Mouse (Mus musculus): ENCODE data around the gene Arid1b. TPM values are rescaled to one million over a fixed set of nuclear protein-coding genes. Genes with fewer than 3 reads are reported as not detected.

Arid1b gene
- polyA plus RNA-seq, 2 experiments, result 14.7 to 20.5 TPM

GRCm38 (mm10) chr17:5143735-5144439 lies 149.8 kb downstream of the Arid1b start:
- no peak overlapping the region for H3K9ac ChIP-seq (ENCODE audit: low read depth, low read length, severe bottlenecking)
- no peaks in the 10 kb centered on the region for H3K27me3 ChIP-seq (ENCODE audit: control insufficient read depth, insufficient read depth, low read length)
- H3K4me2 ChIP-seq (replicated peaks; ENCODE audit: low read depth, low read length, severe bottlenecking), result no peak overlapping the region
- H3K27ac ChIP-seq (replicated peaks; ENCODE audit: low read depth, low read length), result no peak overlapping the region
- ATAC-seq (ENCODE audit: low FRiP score, low read depth) (no peak), DNase-seq (ENCODE audit: low spot score) (no peak)
- H3K4me3 ChIP-seq (replicated peaks; ENCODE audit: low read length), result no peak overlapping the region
- no peaks in the 10 kb centered on the region for H3K36me3 ChIP-seq (ENCODE audit: control insufficient read depth, insufficient read depth, low read length)
- WGBS, result 74% methylated on average over 6 of the region's 6 CpGs
- H3K9me3 ChIP-seq (ENCODE audit: control insufficient read depth, low read length), result no peaks in the 10 kb centered on the region
- H3K4me1 ChIP-seq (ENCODE audit: control insufficient read depth, insufficient read depth, low read length), result peaks cover 11% of the 10 kb centered on the region
- no peak for TF ChIP-seq POLR2A (IDR thresholded peaks at IDR 0.05; ENCODE audit: borderline replicate concordance, extremely low read depth, insufficient read depth, insufficient read length)

- peaks cover 9% of the 10 kb centered on the region; the same call in 1 of the 2 replicates for H3K4me1 ChIP-seq (ENCODE audit: control insufficient read depth, insufficient read depth, low read length)
- H3K27me3 ChIP-seq (ENCODE audit: control insufficient read depth, insufficient read depth, low read length), result no peaks in the 10 kb centered on the region
- no peak overlapping the region for H3K27ac ChIP-seq (replicated peaks; ENCODE audit: low read depth, low read length)
- DNase-seq (ENCODE audit: low spot score) (no peak), ATAC-seq (ENCODE audit: low FRiP score, low read depth) (peak; percentile 44; the same call in 1 of the 2 replicates)
- no peak overlapping the region for H3K4me3 ChIP-seq (replicated peaks; ENCODE audit: low read length)
- WGBS, result 52% methylated on average over 7 of the region's 7 CpGs
- H3K9me3 ChIP-seq (ENCODE audit: control insufficient read depth, low read length), result no peaks in the 10 kb centered on the region
- H3K4me2 ChIP-seq (replicated peaks; ENCODE audit: low read depth, low read length, severe bottlenecking), result no peak overlapping the region
- no peak for TF ChIP-seq POLR2A (IDR thresholded peaks at IDR 0.05; ENCODE audit: borderline replicate concordance, extremely low read depth, insufficient read depth, insufficient read length)
- H3K9ac ChIP-seq (ENCODE audit: low read depth, low read length, severe bottlenecking), result no peak overlapping the region
- no peaks in the 10 kb centered on the region for H3K36me3 ChIP-seq (ENCODE audit: control insufficient read depth, insufficient read depth, low read length)
These were observed 156.5 kb downstream of the Arid1b start for GRCm38 (mm10) chr17:5150660-5151063.

- no peak for TF ChIP-seq POLR2A (IDR thresholded peaks at IDR 0.05; ENCODE audit: borderline replicate concordance, extremely low read depth, insufficient read depth, insufficient read length)
- H3K9ac ChIP-seq (ENCODE audit: low read depth, low read length, severe bottlenecking), result no peak overlapping the region
- no peak overlapping the region for H3K27ac ChIP-seq (replicated peaks; ENCODE audit: low read depth, low read length)
- H3K4me3 ChIP-seq (replicated peaks; ENCODE audit: low read length), result no peak overlapping the region
- H3K36me3 ChIP-seq (ENCODE audit: control insufficient read depth, insufficient read depth, low read length), result no peaks in the 10 kb centered on the region
- WGBS, result 50% methylated on average over 11 of the region's 11 CpGs
- no peak overlapping the region for H3K4me2 ChIP-seq (replicated peaks; ENCODE audit: low read depth, low read length, severe bottlenecking)
- ATAC-seq (ENCODE audit: low FRiP score, low read depth), result peak; percentile 23; the same call in 1 of the 2 replicates
- H3K9me3 ChIP-seq (ENCODE audit: control insufficient read depth, low read length), result no peaks in the 10 kb centered on the region
- no peaks in the 10 kb centered on the region for H3K27me3 ChIP-seq (ENCODE audit: control insufficient read depth, insufficient read depth, low read length)
- H3K4me1 ChIP-seq (ENCODE audit: control insufficient read depth, insufficient read depth, low read length), result peaks cover 9% of the 10 kb centered on the region; the same call in 1 of the 2 replicates
- no peak for DNase-seq (ENCODE audit: low spot score)
These were observed 157.7 kb downstream of the Arid1b start for GRCm38 (mm10) chr17:5151852-5152251.

GRCm38 (mm10) chr17:5153461-5153860 lies 159.3 kb downstream of the Arid1b start:
- Histone ChIP-seq H3K4me1 (ENCODE audit: control insufficient read depth, insufficient read depth, low read length) (peaks cover 9% of the 10 kb centered on the region; the same call in 1 of the 2 replicates), H3K27ac (replicated peaks; ENCODE audit: low read depth, low read length) (no peak overlapping the region), H3K27me3 (ENCODE audit: control insufficient read depth, insufficient read depth, low read length) (no peaks in the 10 kb centered on the region), H3K36me3 (ENCODE audit: control insufficient read depth, insufficient read depth, low read length) (no peaks in the 10 kb centered on the region), H3K9me3 (ENCODE audit: control insufficient read depth, low read length) (no peaks in the 10 kb centered on the region), H3K4me2 (replicated peaks; ENCODE audit: low read depth, low read length, severe bottlenecking) (no peak overlapping the region), H3K9ac (ENCODE audit: low read depth, low read length, severe bottlenecking) (no peak overlapping the region), H3K4me3 (replicated peaks; ENCODE audit: low read length) (no peak overlapping the region)
- DNase-seq (ENCODE audit: low spot score) (no peak), ATAC-seq (ENCODE audit: low FRiP score, low read depth) (no peak)
- WGBS, result 85% methylated on average over 2 of the region's 2 CpGs
- TF ChIP-seq POLR2A (IDR thresholded peaks at IDR 0.05; ENCODE audit: borderline replicate concordance, extremely low read depth, insufficient read depth, insufficient read length), result no peak

GRCm38 (mm10) chr17:5154322-5154721 lies 160.2 kb downstream of the Arid1b start:
- Histone ChIP-seq H3K9ac (ENCODE audit: low read depth, low read length, severe bottlenecking) (no peak overlapping the region), H3K27ac (replicated peaks; ENCODE audit: low read depth, low read length) (no peak overlapping the region), H3K4me2 (replicated peaks; ENCODE audit: low read depth, low read length, severe bottlenecking) (no peak overlapping the region), H3K4me3 (replicated peaks; ENCODE audit: low read length) (no peak overlapping the region), H3K4me1 (ENCODE audit: control insufficient read depth, insufficient read depth, low read length) (peaks cover 9% of the 10 kb centered on the region; the same call in 1 of the 2 replicates), H3K36me3 (ENCODE audit: control insufficient read depth, insufficient read depth, low read length) (no peaks in the 10 kb centered on the region), H3K9me3 (ENCODE audit: control insufficient read depth, low read length) (no peaks in the 10 kb centered on the region), H3K27me3 (ENCODE audit: control insufficient read depth, insufficient read depth, low read length) (no peaks in the 10 kb centered on the region)
- no peak for ATAC-seq (ENCODE audit: low FRiP score, low read depth)
- DNase-seq (ENCODE audit: low spot score), result no peak
- no peak for TF ChIP-seq POLR2A (IDR thresholded peaks at IDR 0.05; ENCODE audit: borderline replicate concordance, extremely low read depth, insufficient read depth, insufficient read length)
- 72% methylated on average over 6 of the region's 6 CpGs for WGBS

Measured in limb, embryonic 14.5 days (tissue).